Mouse (Mus musculus) small intestine, adult 2 months (tissue): Measurements from ENCODE around the gene Syne4. TPM values are rescaled to one million over a fixed set of nuclear protein-coding genes. Genes with fewer than 3 reads are reported as not detected.

Experiments used
- H3K27ac ChIP-seq: fragments of 200-500 bp; 2 replicates; pipeline ENCODE4 v1.5.1; 2012; ENCODE audit warnings: low read depth, low read length, control low read depth, inconsistent platforms; ENCODE audit not compliant: insufficient read depth
- H3K27me3 ChIP-seq: fragments of 200-500 bp; 2 replicates; pipeline ENCODE4 v1.6.1; 2012; ENCODE audit warnings: mild to moderate bottlenecking, moderate library complexity, low read length, inconsistent platforms; ENCODE audit not compliant: control insufficient read depth, insufficient read depth
- H3K36me3 ChIP-seq: fragments of 200-500 bp; 2 replicates; pipeline ENCODE4 v1.6.1; 2012; ENCODE audit warnings: mild to moderate bottlenecking, low read length, control low read depth, inconsistent platforms; ENCODE audit not compliant: control insufficient read depth, insufficient read depth
- H3K4me1 ChIP-seq: fragments of 200-500 bp; 2 replicates; pipeline ENCODE4 v1.6.1; 2012; ENCODE audit warnings: low read length, inconsistent platforms, mixed read lengths; ENCODE audit not compliant: control insufficient read depth, insufficient read depth, insufficient read length
- H3K4me3 ChIP-seq: fragments of 200-500 bp; 2 replicates; pipeline ENCODE4 v1.5.1; 2012; ENCODE audit warnings: low read depth, mild to moderate bottlenecking, control low read depth, inconsistent platforms, low read length, moderate library complexity
- CTCF ChIP-seq: fragments of 200-500 bp; IDR thresholded peaks from 2 replicates; pipeline ENCODE4 v1.5.1; 2012; ENCODE audit warnings: low read depth, mild to moderate bottlenecking, control low read depth, inconsistent platforms, low read length, moderate library complexity, mixed read lengths; ENCODE audit not compliant: insufficient replicate concordance, insufficient read length; ENCODE audit errors: extremely low read depth
- POLR2A ChIP-seq: fragments of 200-500 bp; IDR thresholded peaks from 2 replicates; pipeline ENCODE4 v1.6.1; 2012; ENCODE audit warnings: low read depth, mild to moderate bottlenecking, control low read depth, inconsistent platforms, low read length, moderate library complexity
- WGBS: fragments of 180-500 bp; shearing (Covaris S2); methylation state at CpG from one replicate; pipeline ENCODE4 v1.1.7; 2018; 5-methylcytosine and 5-hydroxymethylcytosine counted together
- polyA plus RNA-seq: library from polyadenylated mRNA; depleted of rRNA; stranded (reverse); fragments of >200 nt; gene quantifications from 2 replicates; pipeline ENCODE4 v1.2.3, GENCODE M21; 2012

Syne4 gene
- polyA plus RNA-seq, 1 experiment, result 13.5 TPM

- Histone ChIP-seq H3K27ac (no peak overlapping the region), H3K4me3 (no peak overlapping the region), H3K36me3 (peaks cover 4% of the 10 kb centered on the region; the same call in 1 of the 2 replicates), H3K27me3 (no peaks in the 10 kb centered on the region), H3K4me1 (peaks cover 11% of the 10 kb centered on the region)
- WGBS, result 77% methylated on average over 27 of the region's 27 CpGs
- TF ChIP-seq CTCF (no peak), POLR2A (no peak)
Measured at GRCm38 (mm10) chr7:30313666-30314320, 814 bp upstream of the Syne4 start.

- WGBS, result 51% methylated on average over 13 of the region's 13 CpGs
- H3K27ac ChIP-seq, result no peak overlapping the region
- peaks cover 5% of the 10 kb centered on the region for H3K4me1 ChIP-seq
- no peak for TF ChIP-seq CTCF
- no peaks in the 10 kb centered on the region for H3K27me3 ChIP-seq
- H3K36me3 ChIP-seq, result peaks cover 4% of the 10 kb centered on the region; the same call in 1 of the 2 replicates
- no peak overlapping the region for H3K4me3 ChIP-seq
Measured at GRCm38 (mm10) chr7:30315559-30316529, 1.2 kb downstream of the Syne4 start.

- Histone ChIP-seq H3K27me3 (no peaks in the 10 kb centered on the region), H3K4me3 (no peak overlapping the region), H3K27ac (no peak overlapping the region), H3K36me3 (no peaks in the 10 kb centered on the region), H3K4me1 (peaks cover 8% of the 10 kb centered on the region)
- 95% methylated on average over 3 of the region's 3 CpGs for WGBS
- TF ChIP-seq POLR2A (no peak), CTCF (no peak)
Measured at GRCm38 (mm10) chr7:30318142-30318541, 3.5 kb downstream of the Syne4 start.

- Histone ChIP-seq H3K4me3 (no peak overlapping the region), H3K27ac (no peak overlapping the region), H3K4me1 (peaks cover 5% of the 10 kb centered on the region; the same call in 1 of the 2 replicates), H3K36me3 (no peaks in the 10 kb centered on the region), H3K27me3 (no peaks in the 10 kb centered on the region)
- TF ChIP-seq POLR2A (no peak), CTCF (no peak)
- WGBS, result 56% methylated on average over 2 of the region's 2 CpGs
Measured at GRCm38 (mm10) chr7:30320946-30321345, 6.3 kb downstream of the Syne4 start.

- Histone ChIP-seq H3K36me3 (no peaks in the 10 kb centered on the region), H3K27ac (peak within 1 kb of the TSS; percentile 90), H3K4me1 (peaks cover 5% of the 10 kb centered on the region; the same call in 1 of the 2 replicates), H3K4me3 (peak within 1 kb of the TSS; percentile 66), H3K27me3 (no peaks in the 10 kb centered on the region)
- TF ChIP-seq POLR2A, result peak; percentile 66; the same call in 1 of the 2 replicates
- TF ChIP-seq CTCF, result no peak
- under 1% methylated on average over 63 of the region's 63 CpGs for WGBS
Measured at GRCm38 (mm10) chr7:30321539-30322284, 7.1 kb downstream of the Syne4 start, which contains the start of gene E130208F15Rik. Gene E130208F15Rik (plus strand): TSS chr7:30321740.

- TF ChIP-seq CTCF (no peak), POLR2A (peak; percentile 77; the same call in 1 of the 2 replicates)
- H3K27ac ChIP-seq, result peak overlapping the region; percentile 90
- H3K4me1 ChIP-seq, result peaks cover 5% of the 10 kb centered on the region; the same call in 1 of the 2 replicates
- no peaks in the 10 kb centered on the region for H3K27me3 ChIP-seq
- under 1% methylated on average over 20 of the region's 20 CpGs for WGBS
- H3K4me3 ChIP-seq, result peak overlapping the region; percentile 66
- H3K36me3 ChIP-seq, result no peaks in the 10 kb centered on the region
Measured at GRCm38 (mm10) chr7:30322285-30322667, 7.7 kb downstream of the Syne4 start.
